Mouse (Mus musculus) kidney, postnatal 0 days (tissue): ENCODE data around the gene Thap8. TPM values are rescaled to one million over a fixed set of nuclear protein-coding genes. Genes with fewer than 3 reads are reported as not detected.

Source experiments
- ATAC-seq: fragments of 200-750 bp; cut with Nextera tagmentation; replicated peaks from 2 replicates; pipeline ENCODE4 v1.8.0; 2017; ENCODE audit warnings: low read depth, moderate number of reproducible peaks, moderate TSS enrichment, moderate library complexity; ENCODE audit not compliant: low FRiP score
- DNase-seq: peaks from one replicate; pipeline ENCODE4 v3.0.0-alpha.2; 2016; ENCODE audit warnings: low spot score
- H3K27ac ChIP-seq: fragments of 300-500 bp; sonication (generic); 2 replicates; pipeline ENCODE4 v1.5.1; 2014; ENCODE audit warnings: mild to moderate bottlenecking
- H3K27me3 ChIP-seq: fragments of 300-500 bp; sonication (generic); 2 replicates; pipeline ENCODE4 v1.6.1; 2014; ENCODE audit warnings: low read length, mixed read lengths; ENCODE audit not compliant: insufficient read depth
- H3K36me3 ChIP-seq: fragments of 300-500 bp; sonication (generic); 2 replicates; pipeline ENCODE4 v1.6.1; 2014; ENCODE audit warnings: low read length, mixed read lengths; ENCODE audit not compliant: insufficient read depth
- H3K4me1 ChIP-seq: fragments of 300-500 bp; sonication (generic); replicated peaks from 2 replicates; pipeline ENCODE4 v1.6.1; 2014; ENCODE audit warnings: antibody characterized with exemption, low read length, mixed read lengths; ENCODE audit not compliant: insufficient read depth
- H3K4me2 ChIP-seq: fragments of 300-500 bp; sonication (generic); 2 replicates; pipeline ENCODE4 v1.6.1; 2014; ENCODE audit warnings: mild to moderate bottlenecking, low read length, moderate library complexity, mixed read lengths
- H3K4me3 ChIP-seq: fragments of 300-500 bp; sonication (generic); replicated peaks from 2 replicates; pipeline ENCODE4 v1.5.1; 2014; ENCODE audit warnings: low read depth, low read length
- H3K9ac ChIP-seq: fragments of 300-500 bp; sonication (generic); 2 replicates; pipeline ENCODE4 v1.6.1; 2014; ENCODE audit warnings: low read depth, low read length
- H3K9me3 ChIP-seq: fragments of 300-500 bp; sonication (generic); replicated peaks from 2 replicates; pipeline ENCODE4 v1.6.1; 2016; ENCODE audit warnings: low read length, inconsistent platforms, mixed read lengths
- CTCF ChIP-seq: IDR thresholded peaks from 2 replicates; pipeline ENCODE4 v1.5.1; 2016; ENCODE audit warnings: antibody characterized with exemption, low read depth, mild to moderate bottlenecking, moderate library complexity
- WGBS: fragments of 180-500 bp; shearing (Covaris S2); extraction: QIAGEN DNeasy Blood & Tissue Kit; methylation state at CpG from one replicate; pipeline ENCODE4 v1.1.7; 2014; 5-methylcytosine and 5-hydroxymethylcytosine counted together
- polyA plus RNA-seq: library from polyadenylated mRNA; unstranded; fragments of >200 nt; fragmentation: Nextera tagmentation; extraction: Ambion mirVana; gene quantifications from 2 replicates; pipeline ENCODE4 v1.2.1, GENCODE M21; 2015

Thap8 gene
- polyA plus RNA-seq, 1 experiment from 2014 or later: 0.11 TPM

DNA sequence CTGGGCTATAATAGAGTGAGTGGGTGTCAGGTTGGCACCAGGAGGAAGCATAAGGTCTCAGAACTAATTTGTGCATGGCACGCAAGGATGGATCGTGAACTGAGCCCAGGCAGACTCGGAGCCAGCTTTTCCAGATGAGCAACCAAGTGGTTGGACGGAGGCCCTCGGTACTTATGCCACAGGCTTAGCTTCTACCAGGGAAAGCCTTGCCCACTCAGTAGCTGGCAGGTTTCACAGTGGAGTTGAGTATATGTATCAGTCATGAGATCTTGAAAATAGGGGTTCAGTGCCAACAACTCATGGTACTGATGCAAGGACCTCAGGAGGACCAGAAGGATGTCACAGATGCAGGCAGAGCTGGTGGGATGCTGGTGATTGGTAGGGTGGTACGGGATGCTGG is 55.8 kb downstream of the Thap8 start:
- no peak overlapping the region for H3K9ac ChIP-seq
- 46% methylated on average over 6 of the region's 6 CpGs for WGBS
- DNase-seq: no peak
- no peak for ATAC-seq
- no peaks in the 10 kb centered on the region; the same call in 1 of the 2 replicates for H3K27me3 ChIP-seq
- no peaks in the 10 kb centered on the region for H3K9me3 ChIP-seq
- H3K4me1 ChIP-seq: no peaks in the 10 kb centered on the region
- TF ChIP-seq CTCF: no peak
- H3K4me2 ChIP-seq: no peak overlapping the region
- H3K4me3 ChIP-seq: no peak overlapping the region
- H3K27ac ChIP-seq: no peak overlapping the region
- H3K36me3 ChIP-seq: no peaks in the 10 kb centered on the region

DNA sequence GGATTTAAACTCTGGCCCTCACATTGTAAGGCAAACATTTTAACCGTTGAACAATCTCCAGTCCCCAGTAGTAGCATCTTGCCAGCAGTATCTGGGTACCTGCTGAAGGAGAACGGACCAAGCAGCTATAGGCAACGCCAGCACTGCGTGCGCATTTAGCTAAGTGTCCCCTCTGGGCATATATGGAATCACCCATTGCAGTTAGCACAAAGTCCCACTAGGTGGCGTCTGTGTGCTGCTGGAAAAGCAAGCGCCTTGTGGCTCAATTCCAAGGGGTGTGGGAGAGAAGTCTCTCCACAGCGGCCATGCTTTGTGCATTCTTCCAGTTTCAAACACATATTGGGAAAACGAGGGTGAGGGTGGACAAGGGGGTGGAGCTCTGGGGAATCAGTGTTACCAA is 56.5 kb downstream of the Thap8 start:
- Histone ChIP-seq H3K4me2 (no peak overlapping the region), H3K27me3 (no peaks in the 10 kb centered on the region; the same call in 1 of the 2 replicates), H3K27ac (no peak overlapping the region), H3K4me1 (no peaks in the 10 kb centered on the region), H3K9ac (no peak overlapping the region), H3K4me3 (no peak overlapping the region), H3K36me3 (no peaks in the 10 kb centered on the region), H3K9me3 (no peaks in the 10 kb centered on the region)
- TF ChIP-seq CTCF: peak; percentile 93
- 6% methylated on average over 9 of the region's 9 CpGs for WGBS
- peak; percentile 44; the same call in 1 of the 2 replicates for ATAC-seq
- peak; percentile 91 for DNase-seq

DNA sequence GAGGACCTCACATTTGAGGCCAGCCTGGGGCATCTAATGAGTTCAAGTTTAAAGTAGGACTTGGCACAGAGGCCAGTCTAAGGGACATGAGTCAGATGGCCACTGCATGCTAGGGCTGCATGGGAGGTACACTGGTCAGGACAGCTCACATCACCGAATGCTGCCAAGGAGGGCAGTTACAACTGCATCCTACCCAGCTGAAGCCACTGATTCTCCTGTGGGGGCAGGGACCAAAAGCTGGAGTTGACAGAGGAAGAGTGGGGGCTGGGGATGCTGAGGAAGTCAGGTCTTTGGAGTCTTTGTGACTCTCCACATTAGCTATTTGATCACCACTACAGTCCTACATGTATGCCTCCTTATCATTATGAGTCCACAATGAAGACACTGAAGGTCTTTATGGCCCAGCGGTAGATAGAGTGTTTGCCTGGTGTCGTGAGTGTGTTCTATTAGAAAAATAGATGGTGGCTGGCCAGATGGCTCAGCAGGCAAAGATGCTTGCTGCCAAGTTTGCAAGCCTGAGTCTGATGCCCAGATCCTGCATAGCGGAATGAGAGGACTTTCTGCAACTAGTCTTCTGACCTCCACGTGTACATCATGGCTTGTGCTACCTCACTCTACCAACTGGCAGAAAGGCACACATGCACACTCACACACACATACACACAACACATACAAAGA is 59.7 kb downstream of the Thap8 start:
- H3K4me2 ChIP-seq: no peak overlapping the region
- H3K4me3 ChIP-seq: no peak overlapping the region
- H3K36me3 ChIP-seq: no peaks in the 10 kb centered on the region
- 75% methylated on average over 5 of the region's 5 CpGs for WGBS
- no peak for DNase-seq
- H3K4me1 ChIP-seq: no peaks in the 10 kb centered on the region
- TF ChIP-seq CTCF: no peak
- no peak for ATAC-seq
- no peak overlapping the region for H3K9ac ChIP-seq
- no peaks in the 10 kb centered on the region; the same call in 1 of the 2 replicates for H3K27me3 ChIP-seq
- H3K9me3 ChIP-seq: no peaks in the 10 kb centered on the region
- H3K27ac ChIP-seq: no peak overlapping the region

Other genes starting within 250 kb of the Thap8 start
- 2.8 and 3.8 TPM in 2 replicates for gene Zfp14, start 228.7 kb upstream of the Thap8 start, polyA plus RNA-seq
- gene Zfp82, start 207.2 kb upstream of the Thap8 start, polyA plus RNA-seq: 2.7 and 3.7 TPM in 2 replicates
- 0.83 and 1.8 TPM in 2 replicates for gene Gm26920, start 189.7 kb upstream of the Thap8 start, polyA plus RNA-seq
- gene Zfp566, start 189.6 kb upstream of the Thap8 start, polyA plus RNA-seq: 9.5 and 9.6 TPM in 2 replicates
- 79.8 and 84.7 TPM in 2 replicates for gene Zfp260, start 185.3 kb upstream of the Thap8 start, polyA plus RNA-seq
- gene Zfp382, start 158.2 kb upstream of the Thap8 start, polyA plus RNA-seq: 4.9 and 5.5 TPM in 2 replicates
- 10.6 and 11.4 TPM in 2 replicates for gene Zfp146, start 110.3 kb upstream of the Thap8 start, polyA plus RNA-seq
- 32.9 and 43.0 TPM in 2 replicates for gene Cox7a1, start 96.0 kb upstream of the Thap8 start, polyA plus RNA-seq
- gene Capns1, start 81.3 kb upstream of the Thap8 start, polyA plus RNA-seq: 121 and 122 TPM in 2 replicates
- gene Polr2i, start 48.1 kb upstream of the Thap8 start, polyA plus RNA-seq: 148 and 157 TPM in 2 replicates
- gene Tbcb, start 47.8 kb upstream of the Thap8 start, polyA plus RNA-seq: 176 and 179 TPM in 2 replicates
- not detected in 2 replicates for gene Ovol3, start 44.4 kb upstream of the Thap8 start, polyA plus RNA-seq
- gene Wdr62, start 325 bp downstream of the Thap8 start, polyA plus RNA-seq: 2.7 and 3.4 TPM in 2 replicates
- 22.7 and 23.3 TPM in 2 replicates for gene Clip3, start 11.6 kb downstream of the Thap8 start, polyA plus RNA-seq
- 95.3 and 101 TPM in 2 replicates for gene Alkbh6, start 28.6 kb downstream of the Thap8 start, polyA plus RNA-seq
- 79.0 and 88.4 TPM in 2 replicates for gene Syne4, start 34.7 kb downstream of the Thap8 start, polyA plus RNA-seq
- gene E130208F15Rik, start 41.6 kb downstream of the Thap8 start, polyA plus RNA-seq: not detected in 2 replicates
- 32.0 and 35.1 TPM in 2 replicates for gene Sdhaf1, start 43.8 kb downstream of the Thap8 start, polyA plus RNA-seq
- gene Lrfn3, start 82.7 kb downstream of the Thap8 start, polyA plus RNA-seq: 9.3 and 9.5 TPM in 2 replicates
- 41.9 and 47.3 TPM in 2 replicates for gene Tyrobp, start 133.7 kb downstream of the Thap8 start, polyA plus RNA-seq
- gene Hcst, start 139.8 kb downstream of the Thap8 start, polyA plus RNA-seq: 2.1 and 3.4 TPM in 2 replicates
- 1.1 and 1.2 TPM in 2 replicates for gene Nfkbid, start 141.6 kb downstream of the Thap8 start, polyA plus RNA-seq
- gene Aplp1, start 165.4 kb downstream of the Thap8 start, polyA plus RNA-seq: 24.1 and 25.4 TPM in 2 replicates
- gene Kirrel2, start 177.6 kb downstream of the Thap8 start, polyA plus RNA-seq: 0.65 and 1.5 TPM in 2 replicates
- 3.8 and 4.3 TPM in 2 replicates for gene Nphs1, start 178.2 kb downstream of the Thap8 start, polyA plus RNA-seq
- gene Prodh2, start 213.5 kb downstream of the Thap8 start, polyA plus RNA-seq: 22.9 and 34.1 TPM in 2 replicates